17 mouse cellular contexts compared by ENCODE assay signal in genomic region chr5:134507859-134508399, GRCm38 (mm10). TPM values are rescaled to one million over a fixed set of nuclear protein-coding genes. Genes with fewer than 3 reads are reported as not detected.
DNase-seq lines count a peak whose midpoint lies in the region; ATAC-seq and TF ChIP-seq lines count a peak whose summit lies in the region.
"Had no signal": no experiment of that assay in that cellular context is flagged by ENCODE, and none has a peak within 500 bp of the region (broad histone marks: within the 10 kb centered on the region; RNA-seq: fewer than 3 reads in every experiment).

No protein-coding gene starts in this region.

- peaks cover 29% of the 10 kb centered on the region for H3K4me1 ChIP-seq in hindbrain, embryonic 13.5 days (replicated peaks)
- peaks cover 12% of the 10 kb centered on the region for H3K4me1 ChIP-seq in hindbrain, embryonic 12.5 days
- no peaks in the 10 kb centered on the region for H3K4me1 ChIP-seq in liver, embryonic 12.5 days
- no peaks in the 10 kb centered on the region for H3K4me1 ChIP-seq in liver, embryonic 11.5 days (replicated peaks; ENCODE audit: control insufficient read depth, insufficient read depth, low read length)
- no peaks in the 10 kb centered on the region for H3K4me1 ChIP-seq in embryonic facial prominence, embryonic 14.5 days (ENCODE audit: control insufficient read depth, insufficient read depth, low read length)
- H3K4me1 ChIP-seq in forebrain, postnatal 0 days (ENCODE audit: insufficient read depth), result peaks cover 11% of the 10 kb centered on the region
- H3K4me1 ChIP-seq: liver, embryonic 13.5 days had no signal

- DNase-seq in liver, embryonic 11.5 days (ENCODE audit: low spot score), result no peak
- DNase-seq in embryonic facial prominence, embryonic 14.5 days (ENCODE audit: low spot score), result no peak
- DNase-seq in forebrain, postnatal 0 days, result no peak
- DNase-seq in kidney, postnatal 4 days, result no peak
- no peak for DNase-seq in T-cell, adult 2 months (ENCODE audit: low spot score)

- H3K9me3 ChIP-seq in hindbrain, embryonic 13.5 days, result no peaks in the 10 kb centered on the region
- H3K9me3 ChIP-seq in hindbrain, embryonic 12.5 days (replicated peaks), result no peaks in the 10 kb centered on the region
- H3K9me3 ChIP-seq in liver, embryonic 12.5 days (replicated peaks), result no peaks in the 10 kb centered on the region
- H3K9me3 ChIP-seq in liver, embryonic 11.5 days (ENCODE audit: control insufficient read depth, low read length), result no peaks in the 10 kb centered on the region
- H3K9me3 ChIP-seq in embryonic facial prominence, embryonic 14.5 days (ENCODE audit: control insufficient read depth, low read length), result no peaks in the 10 kb centered on the region
- no peaks in the 10 kb centered on the region for H3K9me3 ChIP-seq in forebrain, postnatal 0 days (ENCODE audit: low read length)
- H3K9me3 ChIP-seq: liver, embryonic 13.5 days had no signal

- 60% methylated on average over 5 of the region's 5 CpGs for WGBS in hindbrain, embryonic 13.5 days
- WGBS in hindbrain, embryonic 12.5 days, result 66% methylated on average over 5 of the region's 5 CpGs
- 71% methylated on average over 5 of the region's 5 CpGs for WGBS in liver, embryonic 12.5 days (ENCODE audit: insufficient replicate concordance)
- WGBS in liver, embryonic 11.5 days, result 77% methylated on average over 5 of the region's 5 CpGs
- 75% methylated on average over 5 of the region's 5 CpGs for WGBS in embryonic facial prominence, embryonic 14.5 days
- WGBS in forebrain, postnatal 0 days, result 45% methylated on average over 5 of the region's 5 CpGs

- no peaks in the 10 kb centered on the region for H3K27me3 ChIP-seq in hindbrain, embryonic 13.5 days
- H3K27me3 ChIP-seq in hindbrain, embryonic 12.5 days, result no peaks in the 10 kb centered on the region
- H3K27me3 ChIP-seq in liver, embryonic 12.5 days (replicated peaks), result no peaks in the 10 kb centered on the region
- H3K27me3 ChIP-seq in liver, embryonic 11.5 days (replicated peaks; ENCODE audit: control insufficient read depth, insufficient read depth, low read length), result no peaks in the 10 kb centered on the region
- H3K27me3 ChIP-seq in embryonic facial prominence, embryonic 14.5 days (replicated peaks; ENCODE audit: control insufficient read depth, insufficient read depth, low read length), result no peaks in the 10 kb centered on the region
- no peaks in the 10 kb centered on the region for H3K27me3 ChIP-seq in forebrain, postnatal 0 days (ENCODE audit: insufficient read depth, low read length)
- H3K27me3 ChIP-seq: liver, embryonic 13.5 days had no signal

- 0 out of 2 replicates have a peak overlapping the region, but pooled peaks have one; percentile 30 for H3K27ac ChIP-seq in hindbrain, embryonic 13.5 days
- no peak overlapping the region for H3K27ac ChIP-seq in hindbrain, embryonic 12.5 days
- no peak overlapping the region for H3K27ac ChIP-seq in liver, embryonic 12.5 days
- H3K27ac ChIP-seq in liver, embryonic 11.5 days (ENCODE audit: low read depth, low read length), result no peak overlapping the region
- no peak overlapping the region for H3K27ac ChIP-seq in embryonic facial prominence, embryonic 14.5 days (replicated peaks; ENCODE audit: low read depth, low read length)
- peak overlapping the region; percentile 50; the same call in 1 of the 2 replicates for H3K27ac ChIP-seq in forebrain, postnatal 0 days (ENCODE audit: low read depth, low read length)
- H3K27ac ChIP-seq: liver, embryonic 13.5 days had no signal

- ATAC-seq in hindbrain, embryonic 13.5 days (ENCODE audit: low FRiP score), result no peak
- no peak for ATAC-seq in hindbrain, embryonic 12.5 days (ENCODE audit: low FRiP score)
- ATAC-seq in liver, embryonic 12.5 days, result 0 out of 2 replicates have a peak, but pooled peaks have one; percentile 26
- no peak for ATAC-seq in liver, embryonic 11.5 days (replicated peaks; ENCODE audit: low FRiP score)
- ATAC-seq in embryonic facial prominence, embryonic 14.5 days (ENCODE audit: low read depth), result peak; percentile 47; the same call in 1 of the 2 replicates
- no peak for ATAC-seq in forebrain, postnatal 0 days

- no peak overlapping the region for H3K4me2 ChIP-seq in hindbrain, embryonic 13.5 days
- no peak overlapping the region for H3K4me2 ChIP-seq in hindbrain, embryonic 12.5 days (replicated peaks)
- no peak overlapping the region for H3K4me2 ChIP-seq in liver, embryonic 12.5 days
- no peak overlapping the region for H3K4me2 ChIP-seq in liver, embryonic 11.5 days
- H3K4me2 ChIP-seq in embryonic facial prominence, embryonic 14.5 days (ENCODE audit: low read depth, low read length), result no peak overlapping the region
- H3K4me2 ChIP-seq in forebrain, postnatal 0 days (ENCODE audit: low read depth), result no peak overlapping the region
- H3K4me2 ChIP-seq: liver, embryonic 13.5 days; lung, embryonic 14.5 days had no signal

- no peak overlapping the region for H3K4me3 ChIP-seq in hindbrain, embryonic 13.5 days
- H3K4me3 ChIP-seq in hindbrain, embryonic 12.5 days, result no peak overlapping the region
- no peak overlapping the region for H3K4me3 ChIP-seq in liver, embryonic 12.5 days
- no peak overlapping the region for H3K4me3 ChIP-seq in liver, embryonic 11.5 days (ENCODE audit: low read depth, low read length)
- no peak overlapping the region for H3K4me3 ChIP-seq in embryonic facial prominence, embryonic 14.5 days (ENCODE audit: low read depth, low read length)
- H3K4me3 ChIP-seq in forebrain, postnatal 0 days (ENCODE audit: low read depth, low read length), result no peak overlapping the region
- H3K4me3 ChIP-seq: liver, embryonic 13.5 days had no signal

- TF ChIP-seq CTCF in forebrain, postnatal 0 days (IDR thresholded peaks at IDR 0.05; ENCODE audit: low read depth), result no peak

- peaks cover 93% of the 10 kb centered on the region for H3K36me3 ChIP-seq in hindbrain, embryonic 13.5 days
- H3K36me3 ChIP-seq in hindbrain, embryonic 12.5 days, result peaks cover 81% of the 10 kb centered on the region
- peaks cover 35% of the 10 kb centered on the region for H3K36me3 ChIP-seq in liver, embryonic 12.5 days
- peaks cover 12% of the 10 kb centered on the region; the same call in 1 of the 2 replicates for H3K36me3 ChIP-seq in liver, embryonic 11.5 days (ENCODE audit: control insufficient read depth, insufficient read depth, low read length)
- peaks cover 68% of the 10 kb centered on the region for H3K36me3 ChIP-seq in embryonic facial prominence, embryonic 14.5 days (ENCODE audit: control insufficient read depth, insufficient read depth, low read length)
- peaks cover 68% of the 10 kb centered on the region for H3K36me3 ChIP-seq in forebrain, postnatal 0 days (ENCODE audit: insufficient read depth)

- H3K9ac ChIP-seq in hindbrain, embryonic 13.5 days, result no peak overlapping the region
- no peak overlapping the region for H3K9ac ChIP-seq in hindbrain, embryonic 12.5 days
- no peak overlapping the region for H3K9ac ChIP-seq in liver, embryonic 12.5 days
- no peak overlapping the region for H3K9ac ChIP-seq in liver, embryonic 11.5 days (ENCODE audit: low read depth, low read length)
- H3K9ac ChIP-seq in embryonic facial prominence, embryonic 14.5 days (ENCODE audit: low read depth, low read length), result no peak overlapping the region
- no peak overlapping the region for H3K9ac ChIP-seq in forebrain, postnatal 0 days
- H3K9ac ChIP-seq: liver, embryonic 13.5 days; lung, embryonic 14.5 days had no signal

RNA-seq across cellular contexts. Expression of gene Clip2, which starts 44.3 kb away (rescaled TPM):
- polyA plus RNA-seq in hindbrain, embryonic 13.5 days (2015; fragmentation: Nextera tagmentation; extraction: Ambion mirVana), result 14.4 and 15.1 TPM in 2 replicates
- 12.6 and 13.0 TPM in 2 replicates for polyA plus RNA-seq in hindbrain, embryonic 12.5 days (2016; fragmentation: Nextera tagmentation; extraction: Ambion mirVana)
- polyA plus RNA-seq in liver, embryonic 12.5 days (2016; fragmentation: Nextera tagmentation; extraction: Ambion mirVana), result 0.94 and 1.0 TPM in 2 replicates
- 1.4 and 1.7 TPM in 2 replicates for polyA plus RNA-seq in liver, embryonic 11.5 days (2014; fragmentation: Nextera tagmentation; extraction: Ambion mirVana)
- polyA plus RNA-seq in embryonic facial prominence, embryonic 14.5 days (2014; fragmentation: Nextera tagmentation; extraction: Ambion mirVana), result 4.1 and 4.7 TPM in 2 replicates
- 162 and 164 TPM in 2 replicates for total RNA-seq in forebrain, postnatal 0 days (2014; rRNA removed)
- polyA plus RNA-seq in forebrain, postnatal 0 days (2015; fragmentation: Nextera tagmentation; extraction: Ambion mirVana), result 12.7 and 14.5 TPM in 2 replicates

RNA-seq across cellular contexts. Expression of gene Gtf2ird1, which starts 51.4 kb away (rescaled TPM):
- 74.5 and 76.0 TPM in 2 replicates for polyA plus RNA-seq in hindbrain, embryonic 13.5 days (2015; fragmentation: Nextera tagmentation; extraction: Ambion mirVana)
- 95.9 and 99.9 TPM in 2 replicates for polyA plus RNA-seq in hindbrain, embryonic 12.5 days (2016; fragmentation: Nextera tagmentation; extraction: Ambion mirVana)
- polyA plus RNA-seq in liver, embryonic 12.5 days (2016; fragmentation: Nextera tagmentation; extraction: Ambion mirVana), result 23.5 and 26.4 TPM in 2 replicates
- 46.7 and 51.8 TPM in 2 replicates for polyA plus RNA-seq in liver, embryonic 11.5 days (2014; fragmentation: Nextera tagmentation; extraction: Ambion mirVana)
- polyA plus RNA-seq in embryonic facial prominence, embryonic 14.5 days (2014; fragmentation: Nextera tagmentation; extraction: Ambion mirVana), result 80.3 and 91.2 TPM in 2 replicates
- 33.9 and 47.1 TPM in 2 replicates for total RNA-seq in forebrain, postnatal 0 days (2014; rRNA removed)
- 41.2 and 53.6 TPM in 2 replicates for polyA plus RNA-seq in forebrain, postnatal 0 days (2015; fragmentation: Nextera tagmentation; extraction: Ambion mirVana)

RNA-seq across cellular contexts. Expression of gene Syna, which starts 52.0 kb away (rescaled TPM):
- 0.42 and 0.43 TPM in 2 replicates for polyA plus RNA-seq in hindbrain, embryonic 13.5 days (2015; fragmentation: Nextera tagmentation; extraction: Ambion mirVana)
- polyA plus RNA-seq in hindbrain, embryonic 12.5 days (2016; fragmentation: Nextera tagmentation; extraction: Ambion mirVana), result 0.18 and 0.23 TPM in 2 replicates
- not detected in 2 replicates for polyA plus RNA-seq in liver, embryonic 12.5 days (2016; fragmentation: Nextera tagmentation; extraction: Ambion mirVana)
- not detected in 2 replicates for polyA plus RNA-seq in liver, embryonic 11.5 days (2014; fragmentation: Nextera tagmentation; extraction: Ambion mirVana)
- 0.09 and 0.24 TPM in 2 replicates for polyA plus RNA-seq in embryonic facial prominence, embryonic 14.5 days (2014; fragmentation: Nextera tagmentation; extraction: Ambion mirVana)
- not detected in 2 replicates for total RNA-seq in forebrain, postnatal 0 days (2014; rRNA removed)
- polyA plus RNA-seq in forebrain, postnatal 0 days (2015; fragmentation: Nextera tagmentation; extraction: Ambion mirVana), result 0.55 and 0.97 TPM in 2 replicates
- total RNA-seq: adrenal gland, adult 2 months; gastrocnemius, postnatal 25 days; heart, adult 8-10 months had no signal
- polyA plus RNA-seq: embryonic facial prominence, embryonic 11.5 days; heart, embryonic 16.5 days; hindbrain, embryonic 11.5 days; intestine, embryonic 16.5 days; liver, embryonic 13.5 days; lung, embryonic 14.5 days had no signal

Comparison
In these comparisons a context has a peak if more than half of its experiments do, and no peak if none do; other contexts are left out.
1. ATAC-seq: peak in liver, embryonic 12.5 days (single experiment) and embryonic facial prominence, embryonic 14.5 days (single experiment); none in hindbrain, embryonic 13.5 days (single experiment), hindbrain, embryonic 12.5 days (single experiment), liver, embryonic 11.5 days (single experiment) and forebrain, postnatal 0 days (single experiment).
2. H3K27ac ChIP-seq: peak in hindbrain, embryonic 13.5 days (single experiment) and forebrain, postnatal 0 days (single experiment); none in hindbrain, embryonic 12.5 days (single experiment), liver, embryonic 12.5 days (single experiment), liver, embryonic 11.5 days (single experiment) and embryonic facial prominence, embryonic 14.5 days (single experiment).